Mouse (Mus musculus): ENCODE measurements around the gene Gm36028.
A peak's percentile ranks its signal among the peaks of the same experiment; 100 is the strongest.

Gm36028 gene

DNA sequence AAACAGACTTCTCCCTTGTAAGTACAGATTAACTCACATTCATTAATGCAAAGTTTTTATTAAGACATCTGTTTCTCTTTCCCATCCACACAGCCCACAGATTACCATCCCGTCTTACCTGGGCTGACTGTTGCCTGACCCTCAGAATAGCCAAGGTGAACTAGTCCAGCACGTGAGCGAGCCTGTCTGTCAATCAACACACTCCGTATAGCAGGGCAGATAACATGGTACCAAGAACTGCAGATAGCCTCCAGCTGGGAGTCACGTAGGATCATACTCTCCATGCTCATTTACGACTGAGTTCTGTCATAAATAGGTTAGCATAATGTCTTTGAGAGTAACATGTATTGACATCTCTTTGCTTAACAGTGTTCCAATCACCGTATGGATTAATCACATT, at the start of gene Gm36028:
Gm36028 (minus strand) TSS at position 118 of the 400 bp plus-strand sequence.
- DNase-seq, result no peak

- peak; percentile 67 for DNase-seq
Measured at GRCm38 (mm10) chr16:37906456-37906855, 45.5 kb upstream of the Gm36028 start.

GRCm38 (mm10) chr16:37901318-37901717, 40.4 kb upstream of the Gm36028 start:
- DNase-seq, result peak; percentile 73

GRCm38 (mm10) chr16:37899357-37899756, 38.4 kb upstream of the Gm36028 start:
- peak; percentile 58 for DNase-seq

GRCm38 (mm10) chr16:37898790-37899189, 37.8 kb upstream of the Gm36028 start:
- DNase-seq, result no peak

DNA sequence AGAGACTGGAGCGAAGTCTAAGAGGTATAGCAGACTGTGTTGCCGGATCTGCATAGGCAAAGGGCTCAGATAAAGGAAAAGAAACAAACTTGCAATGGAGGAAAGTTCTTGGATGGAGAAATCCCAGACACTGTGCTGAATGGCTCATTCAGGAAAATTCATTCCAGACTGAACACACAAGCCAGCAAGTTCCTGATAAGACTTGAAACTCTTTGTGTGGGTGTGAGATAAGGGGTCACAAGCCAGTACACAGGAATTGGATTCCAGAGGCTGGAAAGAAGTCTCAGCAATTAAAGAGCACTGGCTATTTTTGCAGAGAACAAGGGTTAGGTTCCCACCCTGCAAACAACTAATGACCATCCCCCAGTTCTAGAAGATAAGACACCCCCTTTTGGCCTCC, 33.0 kb upstream of the Gm36028 start:
- DNase-seq, result no peak

DNA sequence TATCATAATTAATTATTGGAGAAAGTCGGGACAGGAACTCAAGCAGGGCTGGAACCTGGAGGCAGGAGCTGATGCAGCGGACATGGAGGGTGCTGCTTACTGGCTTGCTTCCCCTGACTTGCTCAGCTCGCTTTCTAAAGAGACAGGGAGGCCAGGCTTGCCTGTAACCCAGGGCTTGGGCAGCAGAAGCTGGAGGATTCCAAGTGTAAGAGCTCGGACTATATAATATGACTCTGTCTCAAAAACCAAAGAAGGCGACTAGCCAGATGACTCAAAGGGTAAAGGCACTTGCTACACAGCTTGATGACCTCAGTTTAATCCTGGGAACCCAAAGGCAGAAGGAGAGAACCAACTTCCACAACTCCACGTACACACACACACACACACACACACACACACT, 32.4 kb upstream of the Gm36028 start:
- DNase-seq, result no peak

- no peak for DNase-seq
Measured at GRCm38 (mm10) chr16:37892667-37893066, 31.7 kb upstream of the Gm36028 start.

DNA sequence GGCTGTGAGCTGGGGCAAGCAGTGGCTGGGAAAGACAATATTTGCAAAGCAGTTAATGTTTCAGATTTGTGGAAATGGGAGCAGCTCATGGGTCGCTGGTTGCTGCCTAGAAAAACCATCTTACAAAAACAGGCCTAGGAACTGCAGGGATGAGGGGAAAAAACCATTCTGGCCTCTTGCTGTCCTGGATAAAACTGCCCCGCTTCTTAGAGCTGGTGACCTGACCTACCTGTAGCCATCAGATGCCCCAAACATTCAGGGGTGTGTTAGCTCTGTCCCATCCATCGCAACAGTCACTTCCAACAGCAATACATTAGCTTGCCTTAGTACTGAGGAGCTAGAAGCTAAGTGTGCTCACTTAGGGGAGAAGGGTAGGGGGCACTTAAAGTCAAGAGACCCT, 28.0 kb upstream of the Gm36028 start:
- DNase-seq, result no peak

DNA sequence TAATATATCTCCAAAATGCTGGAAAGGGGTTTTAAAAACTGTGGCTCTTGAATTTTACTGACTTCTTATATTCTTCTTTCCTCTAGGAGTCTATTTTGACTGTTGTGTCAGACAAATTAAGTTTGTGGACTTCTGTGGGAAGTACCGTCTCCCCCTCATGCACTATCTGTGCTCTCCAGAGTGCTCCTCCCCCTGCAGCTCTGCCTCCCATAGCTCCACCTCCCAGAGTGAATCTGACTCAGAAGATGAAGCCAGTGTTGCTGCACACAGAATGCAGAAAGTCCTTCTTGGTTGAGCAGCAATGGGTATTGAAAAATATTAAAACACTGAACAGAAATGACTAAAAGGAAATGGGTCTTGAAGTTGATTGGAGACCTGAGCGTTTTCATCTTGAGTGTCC, 20.2 kb upstream of the Gm36028 start:
- DNase-seq, result no peak

DNA sequence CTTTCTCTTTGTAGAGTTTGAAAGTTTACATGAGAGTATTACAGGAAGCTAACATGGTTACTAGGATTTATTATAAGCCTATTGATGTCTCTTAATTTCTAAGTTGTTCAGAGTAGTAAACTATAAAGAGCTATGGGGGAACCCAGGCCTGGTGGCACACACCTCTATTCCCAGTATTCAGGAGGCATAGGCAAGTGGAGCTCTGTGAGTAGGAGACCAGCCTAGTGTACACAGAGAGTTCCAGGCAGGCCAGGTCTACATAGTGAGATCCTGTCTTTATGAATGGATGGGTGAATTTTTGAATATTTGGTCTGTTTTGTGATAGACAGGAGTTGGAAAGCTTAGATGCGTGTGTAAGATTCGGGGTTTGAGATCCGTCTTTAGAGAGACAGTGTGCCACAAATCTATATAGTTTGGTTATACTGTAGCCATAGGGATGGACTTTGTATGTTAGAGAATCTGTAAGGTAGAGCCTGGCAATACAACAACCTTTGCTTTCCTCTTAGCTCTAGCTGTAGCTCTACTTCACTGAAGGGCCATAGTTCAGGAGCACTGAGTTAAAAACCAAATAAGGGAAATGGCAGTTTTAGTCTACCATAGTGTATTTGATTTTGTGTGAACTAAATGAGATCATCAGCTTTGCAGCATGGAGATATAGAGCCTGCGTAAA, 18.9 kb upstream of the Gm36028 start:
- DNase-seq, result no peak

DNA sequence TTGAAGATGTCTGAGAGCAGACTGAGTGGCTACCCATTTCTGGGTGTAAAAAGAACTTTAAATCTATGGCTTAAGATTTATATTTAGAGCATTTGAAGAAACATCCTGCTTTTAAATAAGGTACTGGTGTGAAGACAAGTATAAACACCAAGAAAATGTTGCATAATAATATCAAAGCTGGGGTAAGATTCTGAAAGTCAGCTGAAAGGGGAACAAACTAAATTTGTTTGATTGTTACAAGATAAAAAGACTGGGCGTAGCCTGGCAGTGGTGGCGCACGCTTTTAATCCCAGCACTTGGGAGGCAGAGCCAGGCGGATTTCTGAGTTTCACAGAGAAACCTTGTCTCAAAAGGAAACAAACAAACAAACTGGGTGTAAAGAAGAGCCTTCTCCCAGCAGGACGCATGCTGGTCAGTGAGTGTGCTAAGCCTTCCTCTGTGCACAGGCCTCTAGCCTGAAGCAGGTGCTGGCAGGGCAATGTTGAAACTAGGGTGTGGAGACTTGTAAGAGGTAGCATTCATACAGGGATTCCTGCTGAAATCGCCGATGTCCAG, 18.1 kb upstream of the Gm36028 start:
- no peak for DNase-seq

DNA sequence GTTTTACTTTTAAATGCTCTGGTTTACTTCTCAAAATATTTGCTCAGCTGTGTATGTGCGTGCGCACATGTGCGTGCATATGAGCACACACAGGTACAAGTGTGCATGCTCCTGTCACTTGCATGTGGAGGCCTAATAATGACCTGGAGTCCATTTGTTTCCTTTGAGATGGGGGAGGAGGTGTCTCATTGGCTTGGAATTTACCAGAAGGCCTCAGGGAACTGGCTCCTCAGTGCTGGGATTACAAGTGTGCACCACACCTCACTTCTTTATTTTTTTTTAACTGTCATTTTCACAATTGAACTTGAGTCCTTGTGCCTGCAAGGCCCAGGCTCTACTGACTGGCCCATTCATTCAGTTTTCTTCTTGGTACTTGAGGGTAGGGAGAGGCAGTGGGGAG, 16.5 kb upstream of the Gm36028 start:
- no peak for DNase-seq

GRCm38 (mm10) chr16:37874501-37875235, 13.7 kb upstream of the Gm36028 start:
- no peak for DNase-seq

DNA sequence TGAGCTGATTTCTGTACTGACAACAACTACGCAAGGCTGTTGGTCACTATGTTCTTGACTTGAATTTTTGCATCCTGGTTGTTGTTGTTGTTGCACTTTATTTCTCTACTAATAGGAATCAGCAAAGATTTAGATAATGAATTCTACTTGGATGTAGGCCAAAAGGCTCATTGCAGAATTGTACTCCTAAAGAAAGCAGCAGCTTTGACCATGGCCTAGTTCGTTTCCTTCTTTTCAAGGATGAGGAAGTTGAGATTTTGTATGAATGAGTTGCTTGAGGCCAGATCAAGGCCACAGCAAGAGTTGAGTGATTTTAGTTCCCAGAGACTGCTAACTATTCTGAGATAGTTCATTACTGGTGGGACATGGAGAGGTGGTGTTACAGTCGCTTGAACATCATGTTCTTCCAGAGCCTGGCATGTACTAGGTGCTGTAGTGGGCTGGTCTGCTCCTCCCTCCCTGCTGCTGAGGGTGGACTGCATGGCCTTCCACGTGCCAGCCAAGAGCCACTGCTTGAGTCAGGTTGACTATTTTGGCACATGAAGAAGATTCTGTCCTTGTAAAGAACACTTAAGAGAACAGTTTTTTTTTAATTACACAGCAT, 10.3 kb upstream of the Gm36028 start:
- peak; percentile 86 for DNase-seq

GRCm38 (mm10) chr16:37869470-37870231, 8.7 kb upstream of the Gm36028 start:
- no peak for DNase-seq

- DNase-seq, result peak; percentile 80
Measured at GRCm38 (mm10) chr16:37868506-37869469, 7.8 kb upstream of the Gm36028 start.

GRCm38 (mm10) chr16:37867791-37868505, 7.0 kb upstream of the Gm36028 start, which contains the start of gene Lrrc58:
Gene Lrrc58, plus strand, starts transcription at chr16:37868389.
- DNase-seq, result peak; percentile 86

GRCm38 (mm10) chr16:37865841-37866240, 4.9 kb upstream of the Gm36028 start:
- DNase-seq, result no peak

DNA sequence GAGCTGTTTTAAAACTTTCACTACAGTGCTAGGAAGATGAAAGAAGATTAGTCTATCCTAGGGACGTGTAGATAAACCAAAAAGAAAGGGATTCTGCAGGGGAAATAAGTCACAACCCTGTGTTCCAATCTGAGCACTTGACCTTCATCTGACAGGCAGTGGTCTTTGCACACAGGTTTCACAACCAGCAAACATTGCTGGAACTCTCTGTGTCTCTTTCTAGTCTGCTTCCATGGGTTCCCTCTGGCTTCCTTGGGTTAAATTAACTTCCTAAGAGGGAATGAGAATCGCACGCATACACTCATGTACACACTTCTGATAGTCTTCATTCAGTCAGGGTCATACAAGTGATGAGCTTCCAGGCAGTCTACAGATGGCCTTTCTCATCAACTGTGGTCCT, 2.9 kb upstream of the Gm36028 start:
- no peak for DNase-seq

GRCm38 (mm10) chr16:37860213-37860612, 733 bp downstream of the Gm36028 start:
- DNase-seq, result peak; percentile 62

All from kidney, adult 11 months (tissue).